Mouse (Mus musculus) limb, embryonic 11.5 days (tissue): ENCODE measurements around the gene Aldh1l2. TPM values are rescaled to one million over a fixed set of nuclear protein-coding genes. Genes with fewer than 3 reads are reported as not detected.
"Not testable (repeated sequence)": the region's sequence is repeated elsewhere in the genome, so short reads cannot be mapped to it uniquely, and the experiment has no call there.

Experiments used
- ATAC-seq: fragments of 200-750 bp; cut with Nextera tagmentation; 2 replicates; pipeline ENCODE4 v1.8.0; 2017; ENCODE audit warnings: low read depth; ENCODE audit not compliant: insufficient number of reproducible peaks, low FRiP score, low TSS enrichment
- DNase-seq: peaks from one replicate; pipeline ENCODE4 v3.0.0-alpha.2; 2015; ENCODE audit warnings: low spot score
- H3K27ac ChIP-seq: fragments of 300-500 bp; sonication (generic); replicated peaks from 2 replicates; pipeline ENCODE4 v1.5.1; 2014; ENCODE audit warnings: low read depth, mild to moderate bottlenecking, low read length
- H3K27me3 ChIP-seq: fragments of 300-500 bp; sonication (generic); 2 replicates; pipeline ENCODE4 v1.6.1; 2014; ENCODE audit warnings: mild to moderate bottlenecking, low read length, mixed read lengths; ENCODE audit not compliant: control insufficient read depth, insufficient read depth
- H3K36me3 ChIP-seq: fragments of 300-500 bp; sonication (generic); 2 replicates; pipeline ENCODE4 v1.6.1; 2014; ENCODE audit warnings: mild to moderate bottlenecking, low read length, moderate library complexity, mixed read lengths; ENCODE audit not compliant: control insufficient read depth, insufficient read depth
- H3K4me1 ChIP-seq: fragments of 300-500 bp; sonication (generic); 2 replicates; pipeline ENCODE4 v1.6.1; 2014; ENCODE audit warnings: low read length, mixed read lengths; ENCODE audit not compliant: control insufficient read depth, insufficient read depth
- H3K4me2 ChIP-seq: fragments of 300-500 bp; sonication (generic); 2 replicates; pipeline ENCODE4 v1.6.1; 2014; ENCODE audit warnings: low read depth, mild to moderate bottlenecking, moderate library complexity; ENCODE audit not compliant: severe bottlenecking
- H3K4me3 ChIP-seq: fragments of 300-500 bp; sonication (generic); 2 replicates; pipeline ENCODE4 v1.5.1; 2014; ENCODE audit warnings: low read depth, low read length
- H3K9ac ChIP-seq: fragments of 300-500 bp; sonication (generic); 2 replicates; pipeline ENCODE4 v1.6.1; 2014; ENCODE audit warnings: mild to moderate bottlenecking, low read length
- H3K9me3 ChIP-seq: fragments of 300-500 bp; sonication (generic); 2 replicates; pipeline ENCODE4 v1.6.1; 2016; ENCODE audit warnings: low read length; ENCODE audit not compliant: control insufficient read depth
- WGBS: fragments of 180-500 bp; shearing (Covaris S2); extraction: QIAGEN DNeasy Blood & Tissue Kit; methylation state at CpG from one replicate; pipeline ENCODE4 v1.1.7; 2014; 5-methylcytosine and 5-hydroxymethylcytosine counted together
- polyA plus RNA-seq: library from polyadenylated mRNA; unstranded; fragments of >200 nt; fragmentation: Nextera tagmentation; extraction: Ambion mirVana; gene quantifications from 2 replicates; pipeline ENCODE4 v1.2.1, GENCODE M21; 2014

Gene Aldh1l2
- polyA plus RNA-seq, 1 experiment from 2014 or later = 1.3 TPM

DNA sequence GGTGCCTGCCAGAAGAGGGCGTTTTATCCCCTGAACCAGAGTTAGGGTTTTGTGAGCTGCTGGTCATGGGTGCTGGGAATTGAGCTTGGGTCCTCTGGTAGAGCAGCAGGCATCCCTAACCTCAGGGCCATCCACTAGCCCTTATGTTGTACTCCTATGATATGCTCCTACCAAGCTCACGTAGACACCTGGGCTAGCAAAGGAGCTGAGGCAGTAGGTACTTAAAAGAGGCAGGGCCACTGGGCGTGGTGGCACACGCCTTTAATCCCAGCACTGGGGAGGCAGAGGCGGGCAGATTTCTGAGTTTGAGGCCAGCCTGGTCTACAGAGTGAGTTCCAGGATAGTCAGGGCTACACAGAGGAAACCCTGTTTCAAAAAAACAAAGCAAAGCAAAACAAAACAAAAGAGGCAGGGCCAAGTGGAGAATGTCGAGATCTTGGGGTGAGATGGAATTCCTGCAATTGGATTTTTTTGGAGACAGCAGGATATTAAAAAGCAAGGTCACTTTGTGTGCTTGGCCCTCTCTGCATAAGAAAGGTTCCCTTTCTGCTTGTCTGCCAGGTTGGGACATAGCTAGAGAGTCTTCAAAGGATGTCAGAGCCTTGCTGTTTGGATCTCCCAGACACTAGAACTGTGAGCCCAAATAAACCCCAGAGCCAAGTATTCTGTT lies 5.5 kb upstream of the Aldh1l2 start:
- H3K27me3 ChIP-seq = no peaks in the 10 kb centered on the region
- no peak overlapping the region for H3K4me3 ChIP-seq
- 77% methylated on average over 6 of the region's 6 CpGs for WGBS
- ATAC-seq = no peak
- DNase-seq = no peak
- H3K36me3 ChIP-seq = no peaks in the 10 kb centered on the region
- no peaks in the 10 kb centered on the region for H3K9me3 ChIP-seq
- H3K9ac ChIP-seq = no peak overlapping the region
- no peak overlapping the region for H3K4me2 ChIP-seq
- H3K4me1 ChIP-seq = no peaks in the 10 kb centered on the region
- no peak overlapping the region for H3K27ac ChIP-seq

DNA sequence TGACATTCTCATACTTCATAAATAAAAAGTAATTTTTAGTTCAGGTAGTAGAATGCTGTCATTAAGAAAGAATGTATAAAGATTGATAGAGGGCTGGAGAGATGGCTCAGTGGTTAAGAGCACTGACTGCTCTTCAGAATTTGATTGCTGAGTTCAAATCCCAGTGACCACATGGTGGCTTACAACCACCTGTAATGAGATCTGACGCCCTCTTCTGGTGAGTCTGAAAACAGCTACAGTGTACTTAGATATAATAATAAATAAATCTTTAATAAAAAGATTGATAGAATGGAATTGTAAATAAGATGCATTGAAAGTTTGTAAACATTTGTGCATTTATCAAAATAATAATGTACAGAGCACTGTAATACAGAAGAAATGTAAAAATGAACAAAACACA lies 2.5 kb upstream of the Aldh1l2 start:
- Histone ChIP-seq H3K9me3 (no peaks in the 10 kb centered on the region), H3K27me3 (peaks cover 5% of the 10 kb centered on the region; the same call in 1 of the 2 replicates), H3K9ac (no peak overlapping the region), H3K27ac (no peak overlapping the region), H3K36me3 (no peaks in the 10 kb centered on the region), H3K4me3 (no peak overlapping the region), H3K4me1 (no peaks in the 10 kb centered on the region), H3K4me2 (no peak overlapping the region)
- WGBS = 4% methylated on average over 1 of the region's 1 CpGs
- DNase-seq (no peak), ATAC-seq (no peak)

DNA sequence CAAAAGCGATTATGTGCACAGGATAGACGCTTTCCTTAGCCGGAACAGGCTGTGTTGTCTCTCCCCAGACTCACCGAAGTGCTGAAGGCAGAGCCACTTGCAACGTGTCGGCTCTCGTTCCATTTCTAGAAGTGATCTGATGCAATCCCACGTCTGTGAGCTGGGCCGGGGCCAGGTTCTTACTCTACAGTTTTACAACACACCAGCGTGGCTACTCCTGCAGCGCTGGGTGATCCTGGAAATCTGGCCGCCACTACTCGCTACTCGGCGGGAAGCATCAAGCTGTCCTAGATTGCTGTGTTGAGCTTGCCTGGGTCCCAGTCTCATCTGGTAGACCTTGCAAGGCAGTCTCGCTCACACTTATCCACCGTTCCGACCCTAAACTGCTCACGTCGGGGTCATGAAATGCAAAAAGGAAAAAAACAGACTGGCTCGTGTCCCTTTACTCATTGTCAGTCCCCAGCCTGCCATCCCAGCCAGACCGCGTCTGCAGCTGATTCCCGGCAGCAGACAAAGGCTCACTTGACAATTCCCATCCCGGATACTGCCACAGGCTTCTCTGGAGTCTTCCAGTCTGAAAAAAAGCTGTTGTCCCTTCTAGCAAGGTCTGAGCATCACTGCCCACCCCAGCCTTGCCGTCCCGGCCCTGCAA lies 556 bp downstream of the Aldh1l2 start:
- H3K4me2 ChIP-seq = peak overlapping the region; percentile 91
- H3K9ac ChIP-seq = no peak overlapping the region; the same call in 1 of the 2 replicates
- no peak; the same call in 1 of the 2 replicates for ATAC-seq
- peak overlapping the region; percentile 43 for H3K4me3 ChIP-seq
- peaks cover 5% of the 10 kb centered on the region; the same call in 1 of the 2 replicates for H3K27me3 ChIP-seq
- 8% methylated on average over 27 of the region's 27 CpGs for WGBS
- no peaks in the 10 kb centered on the region for H3K36me3 ChIP-seq
- H3K4me1 ChIP-seq = no peaks in the 10 kb centered on the region
- DNase-seq = no peak
- no peak overlapping the region for H3K27ac ChIP-seq
- no peaks in the 10 kb centered on the region for H3K9me3 ChIP-seq

DNA sequence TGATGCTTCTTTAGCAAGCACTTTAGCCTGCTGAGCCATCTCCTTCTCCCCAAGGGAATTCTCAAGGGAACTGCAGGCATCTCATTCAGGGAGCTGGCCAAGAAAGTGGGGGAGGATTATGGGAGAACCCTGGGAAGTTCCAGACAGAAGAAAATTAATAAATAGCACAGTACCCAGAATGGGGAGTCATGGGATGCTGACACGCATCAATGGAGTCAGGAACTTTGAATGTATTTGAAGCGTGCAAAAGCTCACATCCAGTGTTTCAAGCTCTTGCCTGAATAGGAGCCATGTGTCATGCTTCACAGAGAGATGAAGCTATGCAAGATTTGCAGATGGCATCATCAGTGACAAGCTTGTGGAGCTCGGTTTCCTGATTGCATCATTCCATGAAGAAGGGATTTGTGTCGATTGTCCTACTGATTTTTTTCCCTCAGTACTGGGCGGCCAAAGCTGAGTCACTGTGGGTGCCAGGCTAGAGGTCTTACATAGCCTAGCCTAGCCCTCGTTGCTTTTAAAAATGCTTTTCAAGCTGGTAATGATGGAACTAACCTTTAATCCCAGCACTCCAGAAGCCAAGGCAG lies 3.5 kb downstream of the Aldh1l2 start:
- H3K4me3 ChIP-seq = no peak overlapping the region
- no peaks in the 10 kb centered on the region for H3K36me3 ChIP-seq
- ATAC-seq = no peak
- H3K27me3 ChIP-seq = peaks cover 5% of the 10 kb centered on the region; the same call in 1 of the 2 replicates
- no peak overlapping the region for H3K27ac ChIP-seq
- WGBS = 90% methylated on average over 6 of the region's 6 CpGs
- H3K4me1 ChIP-seq = no peaks in the 10 kb centered on the region
- H3K9me3 ChIP-seq = no peaks in the 10 kb centered on the region
- DNase-seq = no peak
- no peak overlapping the region for H3K4me2 ChIP-seq
- H3K9ac ChIP-seq = no peak overlapping the region

DNA sequence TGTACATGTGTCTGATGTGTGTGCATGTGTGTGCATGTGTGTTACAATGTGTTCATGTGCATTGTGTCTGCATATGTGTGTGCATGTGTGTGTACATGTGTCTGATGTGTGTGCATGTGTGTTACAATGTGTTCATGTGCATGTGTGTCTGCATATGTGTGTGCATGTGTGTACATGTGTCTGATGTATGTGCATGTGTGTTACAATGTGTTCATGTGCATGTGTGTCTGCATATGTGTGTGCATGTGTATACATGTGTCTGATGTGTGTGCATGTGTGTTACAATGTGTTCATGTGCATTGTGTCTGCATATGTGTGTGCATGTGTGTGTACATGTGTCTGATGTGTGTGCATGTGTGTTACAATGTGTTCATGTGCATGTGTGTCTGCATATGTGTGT lies 9.7 kb downstream of the Aldh1l2 start:
- not testable (repeated sequence) for H3K27me3 ChIP-seq, H3K27ac ChIP-seq, ATAC-seq, H3K4me1 ChIP-seq, H3K9ac ChIP-seq, H3K4me2 ChIP-seq, H3K9me3 ChIP-seq, DNase-seq, H3K4me3 ChIP-seq, H3K36me3 ChIP-seq

GRCm38 (mm10) chr10:83520990-83521389 lies 12.9 kb downstream of the Aldh1l2 start:
- H3K9ac ChIP-seq = no peak overlapping the region

DNA sequence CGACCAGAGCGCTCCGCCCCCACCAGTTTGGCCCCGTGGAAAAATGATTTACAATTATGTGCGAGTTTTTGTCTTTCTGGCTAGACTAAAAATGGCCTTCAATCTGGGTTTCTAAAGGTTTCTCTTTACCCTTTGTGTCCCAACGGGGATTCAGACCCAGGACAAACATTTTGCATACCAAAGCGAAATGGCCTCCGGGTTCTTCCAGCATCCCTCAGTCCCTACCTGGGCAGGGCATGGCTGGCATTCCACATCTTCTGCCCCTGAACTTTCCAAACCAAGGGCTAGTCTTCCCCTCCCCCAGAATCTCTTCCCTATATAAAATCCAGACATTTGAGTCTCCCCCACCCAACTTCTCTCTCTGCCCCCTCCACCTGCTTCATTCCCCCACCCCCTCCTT lies 20.2 kb downstream of the Aldh1l2 start:
- Histone ChIP-seq H3K4me2 (no peak overlapping the region), H3K9me3 (no peaks in the 10 kb centered on the region), H3K4me3 (no peak overlapping the region), H3K36me3 (no peaks in the 10 kb centered on the region), H3K27ac (no peak overlapping the region), H3K9ac (no peak overlapping the region), H3K4me1 (no peaks in the 10 kb centered on the region), H3K27me3 (no peaks in the 10 kb centered on the region)
- 84% methylated on average over 8 of the region's 8 CpGs for WGBS
- DNase-seq = no peak
- ATAC-seq = no peak

More at GRCm38 (mm10) chr10:83520990-83521389, 12.9 kb downstream of the Aldh1l2 start:
- no peaks in the 10 kb centered on the region for H3K9me3 ChIP-seq
- no peak overlapping the region for H3K4me2 ChIP-seq
- no peaks in the 10 kb centered on the region for H3K27me3 ChIP-seq
- no peaks in the 10 kb centered on the region for H3K4me1 ChIP-seq
- no peak for ATAC-seq
- H3K27ac ChIP-seq = no peak overlapping the region
- no peak overlapping the region for H3K4me3 ChIP-seq
- DNase-seq = no peak
- H3K36me3 ChIP-seq = no peaks in the 10 kb centered on the region
- 82% methylated on average over 4 of the region's 4 CpGs for WGBS

- no peak overlapping the region for H3K4me3 ChIP-seq
- H3K4me2 ChIP-seq = no peak overlapping the region
- H3K9me3 ChIP-seq = no peaks in the 10 kb centered on the region
- no peak overlapping the region for H3K27ac ChIP-seq
- no peak overlapping the region for H3K9ac ChIP-seq
- WGBS = 84% methylated on average over 5 of the region's 5 CpGs
- H3K36me3 ChIP-seq = no peaks in the 10 kb centered on the region
- ATAC-seq (no peak), DNase-seq (no peak)
- H3K4me1 ChIP-seq = no peaks in the 10 kb centered on the region
- H3K27me3 ChIP-seq = no peaks in the 10 kb centered on the region
These were observed 22.6 kb downstream of the Aldh1l2 start for GRCm38 (mm10) chr10:83511304-83511703.
